Mouse (Mus musculus): ENCODE results near the gene Chic2. TPM values are rescaled to one million over a fixed set of nuclear protein-coding genes. Genes with fewer than 3 reads are reported as not detected.
A peak's percentile ranks its signal among the peaks of the same experiment; 100 is the strongest.

The Chic2 gene
- polyA plus RNA-seq (2015; fragmentation: Nextera tagmentation; extraction: Ambion mirVana): 30.7 and 34.7 TPM in 2 replicates

DNA sequence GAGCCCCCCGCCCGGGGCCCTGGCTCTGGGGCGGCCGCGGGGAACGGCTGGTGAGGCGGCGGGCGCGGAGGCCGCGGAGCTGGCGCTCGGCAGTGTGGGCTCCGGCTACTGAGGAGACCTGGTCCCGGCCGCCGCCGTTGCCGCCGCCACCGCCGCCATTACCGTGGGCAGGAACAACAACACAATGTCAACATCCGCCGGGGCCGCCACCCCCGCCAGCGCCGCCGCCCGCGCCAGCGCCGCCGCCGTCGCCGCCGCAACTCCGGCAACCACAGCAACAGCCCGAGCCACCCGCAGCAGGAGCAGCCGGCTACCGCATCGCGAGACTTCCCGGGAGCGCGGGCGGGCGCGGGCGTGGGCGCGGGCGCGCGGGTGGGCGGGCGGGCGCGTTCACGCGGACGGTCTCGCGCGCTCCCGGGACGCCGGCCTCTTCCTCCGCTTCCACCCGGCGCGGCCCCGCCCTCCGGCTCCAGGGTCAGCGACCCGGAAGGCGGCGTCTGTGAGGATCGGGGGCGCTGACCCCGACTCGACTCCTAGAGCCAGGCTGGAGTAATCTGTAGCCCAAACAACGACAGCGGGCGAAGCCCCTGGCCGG lies at the start of gene Chic2:
Chic2 (minus strand) TSS at position 465 of the 595 bp plus-strand sequence.
- peak; percentile 94 for ATAC-seq
- H3K36me3 ChIP-seq (ENCODE audit: control insufficient read depth, insufficient read depth): no peaks in the 10 kb centered on the region
- no peaks in the 10 kb centered on the region for H3K4me1 ChIP-seq (replicated peaks; ENCODE audit: control insufficient read depth, insufficient read depth, low read length)
- H3K9me3 ChIP-seq (ENCODE audit: control insufficient read depth): no peaks in the 10 kb centered on the region
- peak within 1 kb of the TSS; percentile 98 for H3K4me3 ChIP-seq (ENCODE audit: low read depth, low read length)
- TF ChIP-seq CTCF (IDR thresholded peaks at IDR 0.05; ENCODE audit: low read depth): no peak
- no peaks in the 10 kb centered on the region for H3K27me3 ChIP-seq (replicated peaks; ENCODE audit: control insufficient read depth, insufficient read depth, low read length)
- H3K9ac ChIP-seq (ENCODE audit: low read depth, low read length): peak within 1 kb of the TSS; percentile 99
- peak within 1 kb of the TSS; percentile 72 for H3K4me2 ChIP-seq (replicated peaks; ENCODE audit: low read depth)
- WGBS: under 1% methylated on average over 41 of the region's 90 CpGs
- H3K27ac ChIP-seq (ENCODE audit: low read depth, low read length): peak within 1 kb of the TSS; percentile 92

DNA sequence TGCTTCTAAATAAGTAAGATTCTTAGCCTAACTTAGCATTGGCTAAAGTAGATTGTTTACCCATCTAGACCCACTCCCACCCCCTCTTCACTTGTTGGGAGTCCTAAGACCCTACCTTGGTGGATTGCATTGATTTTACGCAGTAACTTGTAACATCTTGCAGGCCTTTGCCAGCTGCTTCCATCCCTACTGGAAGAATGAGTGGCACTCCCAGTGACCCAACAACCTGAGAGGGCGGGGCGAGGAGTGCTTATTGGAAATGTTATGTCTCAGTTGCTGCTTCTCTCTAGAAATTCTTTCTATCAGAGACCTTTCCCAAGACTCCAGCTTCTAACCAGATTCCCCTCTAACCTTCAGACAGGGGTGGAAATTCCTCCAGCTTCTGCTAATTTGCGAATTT lies 41.3 kb upstream of the Chic2 start:
- TF ChIP-seq CTCF (IDR thresholded peaks at IDR 0.05; ENCODE audit: low read depth): no peak
- H3K36me3 ChIP-seq (ENCODE audit: control insufficient read depth, insufficient read depth): no peaks in the 10 kb centered on the region
- no peak overlapping the region for H3K9ac ChIP-seq (ENCODE audit: low read depth, low read length)
- H3K27ac ChIP-seq (ENCODE audit: low read depth, low read length): no peak overlapping the region
- H3K4me2 ChIP-seq (replicated peaks; ENCODE audit: low read depth): no peak overlapping the region
- no peaks in the 10 kb centered on the region for H3K4me1 ChIP-seq (replicated peaks; ENCODE audit: control insufficient read depth, insufficient read depth, low read length)
- H3K4me3 ChIP-seq (ENCODE audit: low read depth, low read length): no peak overlapping the region
- no peaks in the 10 kb centered on the region for H3K9me3 ChIP-seq (ENCODE audit: control insufficient read depth)
- no peak for ATAC-seq
- H3K27me3 ChIP-seq (replicated peaks; ENCODE audit: control insufficient read depth, insufficient read depth, low read length): peaks cover 67% of the 10 kb centered on the region
- WGBS: 16% methylated on average over 4 of the region's 4 CpGs

DNA sequence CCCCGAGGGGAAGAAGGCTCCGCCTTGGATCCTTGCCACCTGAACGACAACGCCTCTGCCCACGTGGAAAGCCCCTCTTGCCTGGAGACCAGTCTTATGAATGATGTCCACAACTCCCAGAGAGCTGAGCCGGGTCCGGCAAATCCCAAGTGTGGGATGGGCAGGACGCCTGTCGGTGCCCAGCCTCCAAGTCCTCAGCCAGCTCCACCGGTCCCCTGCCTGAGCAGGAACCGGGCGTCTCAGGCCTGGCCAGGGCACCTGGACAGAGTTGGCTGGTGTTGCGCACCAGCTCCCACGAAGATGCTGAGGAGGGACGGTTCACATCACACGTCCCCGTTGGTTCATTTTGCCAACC lies 40.9 kb upstream of the Chic2 start:
- WGBS: 10% methylated on average over 17 of the region's 17 CpGs
- H3K27me3 ChIP-seq (replicated peaks; ENCODE audit: control insufficient read depth, insufficient read depth, low read length): peaks cover 71% of the 10 kb centered on the region
- ATAC-seq: no peak
- no peaks in the 10 kb centered on the region for H3K4me1 ChIP-seq (replicated peaks; ENCODE audit: control insufficient read depth, insufficient read depth, low read length)
- H3K4me2 ChIP-seq (replicated peaks; ENCODE audit: low read depth): no peak overlapping the region
- H3K4me3 ChIP-seq (ENCODE audit: low read depth, low read length): no peak overlapping the region
- TF ChIP-seq CTCF (IDR thresholded peaks at IDR 0.05; ENCODE audit: low read depth): no peak
- H3K27ac ChIP-seq (ENCODE audit: low read depth, low read length): no peak overlapping the region
- H3K36me3 ChIP-seq (ENCODE audit: control insufficient read depth, insufficient read depth): no peaks in the 10 kb centered on the region
- H3K9ac ChIP-seq (ENCODE audit: low read depth, low read length): no peak overlapping the region
- no peaks in the 10 kb centered on the region for H3K9me3 ChIP-seq (ENCODE audit: control insufficient read depth)

DNA sequence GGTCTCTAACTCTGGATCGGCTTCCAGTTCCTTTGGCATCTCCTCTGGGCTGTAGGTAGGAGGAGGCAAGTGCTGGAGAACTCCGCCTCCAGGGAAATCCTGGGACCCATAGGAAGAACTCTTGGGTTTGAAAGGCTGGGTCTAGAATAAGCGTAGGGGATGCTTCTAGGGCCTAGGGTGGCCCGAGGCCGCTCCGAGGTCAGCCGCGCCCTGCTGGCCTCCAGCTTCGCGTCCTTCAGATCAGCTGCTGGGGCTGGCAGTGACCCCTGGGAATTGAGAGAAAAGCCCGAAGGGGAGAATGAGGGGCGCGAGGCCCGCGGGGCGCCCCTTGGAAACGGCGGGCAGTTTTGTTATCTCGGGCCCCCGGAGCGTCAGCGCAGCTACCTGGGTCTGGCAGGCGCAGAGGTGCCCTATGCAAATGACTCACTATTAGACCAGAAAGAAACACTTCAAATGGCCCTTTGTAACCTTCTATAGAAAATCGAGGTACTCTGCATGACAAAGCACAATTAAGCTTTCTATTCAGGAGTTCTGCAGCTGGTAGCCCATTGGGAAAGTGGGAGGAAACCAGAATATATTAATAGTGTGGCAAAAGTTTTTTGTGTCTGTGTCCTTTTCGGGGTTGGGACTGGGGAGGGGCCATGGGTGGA lies 40.4 kb upstream of the Chic2 start:
- no peak for TF ChIP-seq CTCF (IDR thresholded peaks at IDR 0.05; ENCODE audit: low read depth)
- Histone ChIP-seq H3K36me3 (ENCODE audit: control insufficient read depth, insufficient read depth) (no peaks in the 10 kb centered on the region), H3K27ac (ENCODE audit: low read depth, low read length) (no peak overlapping the region), H3K4me1 (replicated peaks; ENCODE audit: control insufficient read depth, insufficient read depth, low read length) (no peaks in the 10 kb centered on the region), H3K27me3 (replicated peaks; ENCODE audit: control insufficient read depth, insufficient read depth, low read length) (peaks cover 76% of the 10 kb centered on the region), H3K4me3 (ENCODE audit: low read depth, low read length) (no peak overlapping the region), H3K9me3 (ENCODE audit: control insufficient read depth) (no peaks in the 10 kb centered on the region), H3K9ac (ENCODE audit: low read depth, low read length) (no peak overlapping the region), H3K4me2 (replicated peaks; ENCODE audit: low read depth) (no peak overlapping the region)
- ATAC-seq: no peak
- whole genome bisulfite sequencing: 1% methylated on average over 25 of the region's 25 CpGs

DNA sequence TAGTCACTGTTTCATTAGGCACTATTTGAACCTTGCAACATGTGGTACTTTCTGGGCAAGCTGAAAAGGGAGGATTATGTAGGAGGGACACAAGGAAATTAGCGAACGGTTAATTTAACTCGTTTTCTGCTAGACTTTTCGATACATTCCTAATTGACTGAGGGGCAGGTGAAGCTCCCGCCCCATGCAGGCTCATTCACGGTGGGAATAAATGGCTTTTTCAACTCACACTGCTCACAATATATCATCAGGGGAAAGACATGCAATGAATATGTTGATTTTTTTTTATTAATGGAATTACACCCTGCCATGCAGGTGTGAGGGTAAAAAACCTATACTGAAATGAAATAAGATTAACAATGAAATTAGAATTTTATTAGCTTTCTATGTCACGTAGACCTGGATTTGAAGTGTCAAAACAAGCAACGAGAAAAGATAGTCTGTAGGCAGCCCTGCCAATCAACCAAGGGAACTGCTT lies 39.9 kb upstream of the Chic2 start:
- WGBS: 4% methylated on average over 8 of the region's 8 CpGs
- Histone ChIP-seq H3K27me3 (replicated peaks; ENCODE audit: control insufficient read depth, insufficient read depth, low read length) (peaks cover 82% of the 10 kb centered on the region), H3K27ac (ENCODE audit: low read depth, low read length) (no peak overlapping the region), H3K4me2 (replicated peaks; ENCODE audit: low read depth) (no peak overlapping the region), H3K4me3 (ENCODE audit: low read depth, low read length) (no peak overlapping the region), H3K9me3 (ENCODE audit: control insufficient read depth) (no peaks in the 10 kb centered on the region), H3K9ac (ENCODE audit: low read depth, low read length) (no peak overlapping the region), H3K4me1 (replicated peaks; ENCODE audit: control insufficient read depth, insufficient read depth, low read length) (no peaks in the 10 kb centered on the region), H3K36me3 (ENCODE audit: control insufficient read depth, insufficient read depth) (no peaks in the 10 kb centered on the region)
- ATAC-seq: no peak
- no peak for TF ChIP-seq CTCF (IDR thresholded peaks at IDR 0.05; ENCODE audit: low read depth)

DNA sequence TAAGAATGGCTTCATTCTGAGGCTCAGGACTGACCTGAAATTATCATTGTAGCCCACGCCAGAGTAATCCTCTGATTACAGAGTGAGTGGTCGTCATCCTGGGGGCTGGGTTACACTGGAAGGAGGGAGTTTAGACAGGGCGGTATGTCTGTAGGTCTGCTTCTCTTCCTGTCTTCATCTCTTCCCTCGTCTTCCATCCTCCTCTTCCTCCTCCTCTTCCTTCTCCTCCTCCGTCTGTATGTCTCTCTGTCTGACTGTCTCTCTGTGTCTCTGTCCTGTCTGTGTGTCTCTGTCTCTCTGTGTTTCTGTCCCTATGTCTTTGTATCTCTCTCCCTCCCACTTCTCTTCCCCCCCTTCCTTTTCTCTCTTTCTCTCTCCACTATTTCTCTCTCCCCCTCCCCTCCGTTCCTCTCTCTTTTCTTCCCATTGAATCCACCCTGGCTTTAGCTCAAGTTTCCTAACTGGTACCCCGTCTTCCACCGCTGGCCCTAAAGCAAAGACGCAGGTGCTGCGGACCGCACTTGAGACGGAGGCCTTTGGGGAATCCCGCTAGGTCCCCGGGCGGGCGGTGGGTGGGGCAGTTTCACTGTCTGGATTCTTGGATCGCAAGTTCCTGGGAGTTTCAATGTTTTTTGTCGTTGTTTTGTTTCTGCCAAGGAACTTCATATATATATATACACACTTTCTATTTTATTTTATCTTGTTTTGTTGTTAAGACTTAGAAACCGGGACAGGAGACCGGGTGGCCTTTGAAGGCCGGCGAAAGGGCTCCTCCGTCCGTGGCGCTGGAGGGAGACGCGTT lies 39.2 kb upstream of the Chic2 start:
- Histone ChIP-seq H3K27me3 (replicated peaks; ENCODE audit: control insufficient read depth, insufficient read depth, low read length) (peaks cover 88% of the 10 kb centered on the region), H3K4me1 (replicated peaks; ENCODE audit: control insufficient read depth, insufficient read depth, low read length) (no peaks in the 10 kb centered on the region), H3K36me3 (ENCODE audit: control insufficient read depth, insufficient read depth) (no peaks in the 10 kb centered on the region), H3K4me3 (ENCODE audit: low read depth, low read length) (no peak overlapping the region), H3K4me2 (replicated peaks; ENCODE audit: low read depth) (0 out of 2 replicates have a peak overlapping the region, but pooled peaks have one; percentile 7), H3K27ac (ENCODE audit: low read depth, low read length) (no peak overlapping the region), H3K9ac (ENCODE audit: low read depth, low read length) (no peak overlapping the region), H3K9me3 (ENCODE audit: control insufficient read depth) (no peaks in the 10 kb centered on the region)
- 3% methylated on average over 27 of the region's 27 CpGs for WGBS
- no peak for ATAC-seq
- TF ChIP-seq CTCF (IDR thresholded peaks at IDR 0.05; ENCODE audit: low read depth): no peak

Data from intestine, postnatal 0 days (tissue).